Mouse (Mus musculus) forelimb bud, embryonic 11.5 days (tissue): Measurements from ENCODE around the gene Iqcd.

Experiments used
- DNase-seq: peaks from one replicate; pipeline ENCODE4 v3.0.0-alpha.2; 2012; ENCODE audit warnings: low read depth, low spot score

The Iqcd gene

GRCm38 (mm10) chr5:120628624-120629023 lies 39.8 kb downstream of the Iqcd start:
- no peak for DNase-seq

- no peak for DNase-seq
These were observed 42.3 kb downstream of the Iqcd start for GRCm38 (mm10) chr5:120631128-120631527.

- DNase-seq = no peak
These were observed 43.1 kb downstream of the Iqcd start for GRCm38 (mm10) chr5:120631892-120632291.

GRCm38 (mm10) chr5:120634131-120634530 lies 45.3 kb downstream of the Iqcd start, which contains the start of gene Cfap73:
Cfap73 (minus strand) TSS chr5:120634235.
- DNase-seq = no peak

GRCm38 (mm10) chr5:120634860-120635259 lies 46.0 kb downstream of the Iqcd start:
- no peak for DNase-seq

- DNase-seq = no peak
These were observed 46.8 kb downstream of the Iqcd start for GRCm38 (mm10) chr5:120635633-120636032.

GRCm38 (mm10) chr5:120640094-120640493 lies 51.3 kb downstream of the Iqcd start:
- no peak for DNase-seq

GRCm38 (mm10) chr5:120643365-120644085 lies 54.7 kb downstream of the Iqcd start:
- no peak for DNase-seq

GRCm38 (mm10) chr5:120644227-120644626 lies 55.4 kb downstream of the Iqcd start:
- no peak for DNase-seq

GRCm38 (mm10) chr5:120645851-120646250 lies 57.0 kb downstream of the Iqcd start:
- DNase-seq = no peak

GRCm38 (mm10) chr5:120647361-120647760 lies 58.5 kb downstream of the Iqcd start:
- no peak for DNase-seq

- no peak for DNase-seq
These were observed 59.1 kb downstream of the Iqcd start for GRCm38 (mm10) chr5:120647814-120648491.

- no peak for DNase-seq
These were observed 60.0 kb downstream of the Iqcd start, which contains the start of gene Rasal1 for GRCm38 (mm10) chr5:120648569-120649373. Rasal1 (plus strand) TSS chr5:120648812.

GRCm38 (mm10) chr5:120649374-120649933 lies 60.6 kb downstream of the Iqcd start:
- DNase-seq = no peak

GRCm38 (mm10) chr5:120649938-120650337 lies 61.1 kb downstream of the Iqcd start:
- DNase-seq = no peak

- DNase-seq = no peak
These were observed 62.4 kb downstream of the Iqcd start for GRCm38 (mm10) chr5:120651230-120651629.

- DNase-seq = no peak
These were observed 64.3 kb downstream of the Iqcd start for GRCm38 (mm10) chr5:120652915-120653701.

- no peak for DNase-seq
These were observed 65.1 kb downstream of the Iqcd start for GRCm38 (mm10) chr5:120653873-120654272.

- DNase-seq = no peak
These were observed 67.5 kb downstream of the Iqcd start for GRCm38 (mm10) chr5:120656281-120656751.
